Mouse (Mus musculus) lung, adult 2 months (tissue): ENCODE measurements around the gene Gpam. TPM values are rescaled to one million over a fixed set of nuclear protein-coding genes. Genes with fewer than 3 reads are reported as not detected.

Experiments
- DNase-seq: peaks from one replicate; pipeline ENCODE4 v3.0.0; 2022
- H3K4me1 ChIP-seq: fragments of 200-500 bp; 2 replicates; pipeline ENCODE4 v1.6.1; 2011; ENCODE audit warnings: low read length; ENCODE audit not compliant: control insufficient read depth, insufficient read depth
- H3K4me3 ChIP-seq: fragments of 200-500 bp; replicated peaks from 2 replicates; pipeline ENCODE3; 2011; ENCODE audit warnings: low read depth, mild to moderate bottlenecking, control low read depth, low read length; ENCODE audit errors: extremely low read depth
- CTCF ChIP-seq: fragments of 200-500 bp; IDR thresholded peaks from 2 replicates; pipeline ENCODE4 v1.5.1; 2011; ENCODE audit warnings: mild to moderate bottlenecking, low read length, control low read depth; ENCODE audit not compliant: insufficient read depth
- POLR2A ChIP-seq: fragments of 200-500 bp; IDR thresholded peaks from 2 replicates; pipeline ENCODE4 v1.6.1; 2011; ENCODE audit warnings: low read depth, mild to moderate bottlenecking, control low read depth, low read length, borderline replicate concordance; ENCODE audit errors: extremely low read depth
- WGBS: fragments of 180-500 bp; shearing (Covaris S2); methylation state at CpG from one replicate; pipeline ENCODE4 v1.1.7; 2018; 5-methylcytosine and 5-hydroxymethylcytosine counted together
- polyA plus RNA-seq: library from polyadenylated mRNA; depleted of rRNA; stranded (reverse); fragments of >200 nt; gene quantifications from 2 replicates; pipeline ENCODE4 v1.2.3, GENCODE M21; 2012

The Gpam gene
- polyA plus RNA-seq, 1 experiment, result 70.8 TPM

- DNase-seq, result no peak
- no peak overlapping the region for H3K4me3 ChIP-seq
- peaks cover 5% of the 10 kb centered on the region; the same call in 1 of the 2 replicates for H3K4me1 ChIP-seq
- TF ChIP-seq CTCF (no peak), POLR2A (no peak)
- WGBS, result 22% methylated on average over 3 of the region's 3 CpGs
Measured at GRCm38 (mm10) chr19:55107896-55108295, 19.1 kb downstream of the Gpam start.

- no peak for TF ChIP-seq POLR2A
- TF ChIP-seq CTCF, result no peak
- DNase-seq, result no peak
- H3K4me3 ChIP-seq, result no peak overlapping the region
- 65% methylated on average over 3 of the region's 3 CpGs for WGBS
- peaks cover 5% of the 10 kb centered on the region; the same call in 1 of the 2 replicates for H3K4me1 ChIP-seq
Measured at GRCm38 (mm10) chr19:55105969-55106368, 21.1 kb downstream of the Gpam start.

GRCm38 (mm10) chr19:55103081-55103830, 23.8 kb downstream of the Gpam start:
- Histone ChIP-seq H3K4me1 (peaks cover 8% of the 10 kb centered on the region; the same call in 1 of the 2 replicates), H3K4me3 (no peak overlapping the region)
- TF ChIP-seq POLR2A (peak; percentile 48; the same call in 1 of the 2 replicates), CTCF (no peak)
- no peak for DNase-seq
- 34% methylated on average over 11 of the region's 11 CpGs for WGBS

GRCm38 (mm10) chr19:55101659-55102058, 25.4 kb downstream of the Gpam start:
- Histone ChIP-seq H3K4me3 (peak overlapping the region; percentile 43), H3K4me1 (peaks cover 14% of the 10 kb centered on the region)
- WGBS, result 53% methylated on average over 4 of the region's 4 CpGs
- TF ChIP-seq POLR2A (0 out of 2 replicates have a peak, but pooled peaks have one; percentile 22), CTCF (no peak)
- DNase-seq, result no peak

- H3K4me3 ChIP-seq, result peak overlapping the region; percentile 98
- WGBS, result 48% methylated on average over 2 of the region's 2 CpGs
- no peak for DNase-seq
- no peak for TF ChIP-seq POLR2A
- TF ChIP-seq CTCF, result no peak
- H3K4me1 ChIP-seq, result peaks cover 11% of the 10 kb centered on the region
Measured at GRCm38 (mm10) chr19:55100227-55101140, 26.6 kb downstream of the Gpam start.

- Histone ChIP-seq H3K4me3 (peak overlapping the region; percentile 98), H3K4me1 (peaks cover 11% of the 10 kb centered on the region)
- TF ChIP-seq POLR2A (peak; percentile 93), CTCF (no peak)
- under 1% methylated on average over 69 of the region's 69 CpGs for WGBS
- peak; percentile 80 for DNase-seq
Measured at GRCm38 (mm10) chr19:55099184-55100160, 27.6 kb downstream of the Gpam start.

- TF ChIP-seq POLR2A (no peak), CTCF (no peak)
- Histone ChIP-seq H3K4me3 (peak overlapping the region; percentile 98), H3K4me1 (peaks cover 11% of the 10 kb centered on the region)
- peak; percentile 63 for DNase-seq
- 2% methylated on average over 30 of the region's 30 CpGs for WGBS
Measured at GRCm38 (mm10) chr19:55098409-55099183, 28.4 kb downstream of the Gpam start.

- TF ChIP-seq CTCF (no peak), POLR2A (no peak)
- Histone ChIP-seq H3K4me3 (no peak overlapping the region), H3K4me1 (peaks cover 11% of the 10 kb centered on the region)
- WGBS, result 21% methylated on average over 9 of the region's 9 CpGs
- DNase-seq, result no peak
Measured at GRCm38 (mm10) chr19:55097396-55097967, 29.6 kb downstream of the Gpam start.
